In the genomic region with DNA sequence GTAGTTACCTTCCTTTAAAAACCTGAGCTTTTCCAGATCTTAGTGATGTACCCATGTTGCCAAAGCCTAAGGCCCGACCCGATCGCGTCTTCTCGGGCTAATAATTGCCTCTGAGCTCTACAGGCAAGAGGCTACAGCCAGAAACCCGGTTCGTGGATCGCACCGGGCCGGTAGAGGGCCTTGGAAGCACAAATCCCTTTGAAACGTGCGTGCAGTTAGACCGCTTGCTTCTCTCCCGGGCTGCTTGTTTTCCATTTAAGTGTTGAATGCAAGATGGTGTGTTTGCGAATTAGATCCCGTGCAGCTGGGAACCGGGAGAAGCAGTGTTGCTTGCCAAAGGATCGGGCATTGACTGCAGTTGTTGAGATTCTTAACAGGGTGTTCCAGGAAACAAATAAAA, we compare ENCODE assay signal across 8 mouse cellular contexts. TPM values are rescaled to one million over a fixed set of nuclear protein-coding genes. Genes with fewer than 3 reads are reported as not detected.
DNase-seq lines count a peak whose midpoint lies in the region; ATAC-seq and TF ChIP-seq lines count a peak whose summit lies in the region.

No protein-coding gene starts in this region.

- peak overlapping the region; percentile 44 for H3K9ac ChIP-seq in embryonic facial prominence, embryonic 13.5 days
- H3K9ac ChIP-seq in kidney, embryonic 14.5 days (ENCODE audit: low read depth, low read length): peak overlapping the region; percentile 53
- peak overlapping the region; percentile 34 for H3K9ac ChIP-seq in midbrain, postnatal 0 days (replicated peaks; ENCODE audit: low read length, poor library complexity, severe bottlenecking)
- H3K9ac ChIP-seq in stomach, embryonic 15.5 days: peak overlapping the region; percentile 2; the same call in 1 of the 2 replicates

- H3K4me2 ChIP-seq in embryonic facial prominence, embryonic 13.5 days: peak overlapping the region; percentile 94
- H3K4me2 ChIP-seq in kidney, embryonic 14.5 days (replicated peaks; ENCODE audit: low read depth, low read length): peak overlapping the region; percentile 72
- H3K4me2 ChIP-seq in midbrain, postnatal 0 days (ENCODE audit: low read depth, low read length, poor library complexity, severe bottlenecking): peak overlapping the region; percentile 99
- peak overlapping the region; percentile 67 for H3K4me2 ChIP-seq in stomach, embryonic 15.5 days

- H3K36me3 ChIP-seq in embryonic facial prominence, embryonic 13.5 days: no peaks in the 10 kb centered on the region
- no peaks in the 10 kb centered on the region for H3K36me3 ChIP-seq in heart, embryonic 10.5 days
- peaks cover 5% of the 10 kb centered on the region; the same call in 1 of the 2 replicates for H3K36me3 ChIP-seq in kidney, embryonic 14.5 days (ENCODE audit: control insufficient read depth, insufficient read depth, low read length)
- H3K36me3 ChIP-seq in midbrain, postnatal 0 days (ENCODE audit: insufficient read depth, low read length): no peaks in the 10 kb centered on the region
- no peaks in the 10 kb centered on the region for H3K36me3 ChIP-seq in stomach, embryonic 15.5 days

- H3K27me3 ChIP-seq in embryonic facial prominence, embryonic 13.5 days: peaks cover 17% of the 10 kb centered on the region
- 0 out of 2 replicates have a peak, but pooled peaks cover 3% of the 10 kb centered on the region for H3K27me3 ChIP-seq in heart, embryonic 10.5 days (ENCODE audit: insufficient read depth, poor library complexity, severe bottlenecking)
- no peaks in the 10 kb centered on the region for H3K27me3 ChIP-seq in kidney, embryonic 14.5 days (ENCODE audit: control insufficient read depth, insufficient read depth, low read length)
- H3K27me3 ChIP-seq in midbrain, postnatal 0 days (ENCODE audit: insufficient read depth, low read length): peaks cover 23% of the 10 kb centered on the region
- no peaks in the 10 kb centered on the region for H3K27me3 ChIP-seq in stomach, embryonic 15.5 days (replicated peaks)

- ATAC-seq in embryonic facial prominence, embryonic 13.5 days (ENCODE audit: insufficient number of reproducible peaks, insufficient read depth, low FRiP score, low TSS enrichment, low read depth): no peak
- ATAC-seq in kidney, embryonic 14.5 days (ENCODE audit: low FRiP score, low TSS enrichment): no peak
- peak; percentile 10; the same call in 1 of the 2 replicates for ATAC-seq in midbrain, postnatal 0 days (ENCODE audit: low FRiP score)
- no peak for ATAC-seq in stomach, embryonic 15.5 days (ENCODE audit: insufficient read depth, low FRiP score, low read depth)

- DNase-seq in urinary bladder, adult 2 months (ENCODE audit: low spot score): peak; percentile 34
- no peak for DNase-seq in urinary bladder, postnatal 10 days (ENCODE audit: low spot score)
- DNase-seq in heart, embryonic 10.5 days (ENCODE audit: low spot score): peak; percentile 84
- DNase-seq in liver: peak; percentile 50
- peak; percentile 83 for DNase-seq in midbrain, postnatal 0 days (ENCODE audit: low spot score)

- peak overlapping the region; percentile 87 for H3K27ac ChIP-seq in embryonic facial prominence, embryonic 13.5 days
- peak overlapping the region; percentile 92 for H3K27ac ChIP-seq in heart, embryonic 10.5 days
- peak overlapping the region; percentile 90 for H3K27ac ChIP-seq in kidney, embryonic 14.5 days (ENCODE audit: low read depth, low read length)
- peak overlapping the region; percentile 75 for H3K27ac ChIP-seq in midbrain, postnatal 0 days (ENCODE audit: low read depth, low read length)
- peak overlapping the region; percentile 83 for H3K27ac ChIP-seq in stomach, embryonic 15.5 days

- H3K4me3 ChIP-seq in embryonic facial prominence, embryonic 13.5 days: peak overlapping the region; percentile 79
- H3K4me3 ChIP-seq in heart, embryonic 10.5 days: peak overlapping the region; percentile 92
- peak overlapping the region; percentile 43 for H3K4me3 ChIP-seq in kidney, embryonic 14.5 days (ENCODE audit: low read length)
- peak overlapping the region; percentile 88 for H3K4me3 ChIP-seq in midbrain, postnatal 0 days (ENCODE audit: low read depth, low read length)
- H3K4me3 ChIP-seq in stomach, embryonic 15.5 days (replicated peaks): peak overlapping the region; percentile 46

- no peaks in the 10 kb centered on the region for H3K9me3 ChIP-seq in embryonic facial prominence, embryonic 13.5 days
- no peaks in the 10 kb centered on the region for H3K9me3 ChIP-seq in heart, embryonic 10.5 days
- H3K9me3 ChIP-seq in kidney, embryonic 14.5 days (ENCODE audit: control insufficient read depth, low read length): no peaks in the 10 kb centered on the region
- H3K9me3 ChIP-seq in midbrain, postnatal 0 days (ENCODE audit: low read length): no peaks in the 10 kb centered on the region
- no peaks in the 10 kb centered on the region for H3K9me3 ChIP-seq in stomach, embryonic 15.5 days

- under 1% methylated on average over 18 of the region's 18 CpGs for WGBS in embryonic facial prominence, embryonic 13.5 days
- under 1% methylated on average over 18 of the region's 18 CpGs for WGBS in heart, embryonic 10.5 days
- WGBS in kidney, embryonic 14.5 days: under 1% methylated on average over 18 of the region's 18 CpGs
- WGBS in midbrain, postnatal 0 days: under 1% methylated on average over 18 of the region's 18 CpGs
- WGBS in stomach, embryonic 15.5 days: under 1% methylated on average over 18 of the region's 18 CpGs

- TF ChIP-seq CTCF in midbrain, postnatal 0 days (IDR thresholded peaks at IDR 0.05): peak; percentile 59

- H3K4me1 ChIP-seq in embryonic facial prominence, embryonic 13.5 days: peaks cover 32% of the 10 kb centered on the region
- peaks cover 46% of the 10 kb centered on the region for H3K4me1 ChIP-seq in heart, embryonic 10.5 days
- H3K4me1 ChIP-seq in kidney, embryonic 14.5 days (ENCODE audit: control insufficient read depth, insufficient read depth, low read length): peaks cover 4% of the 10 kb centered on the region; the same call in 1 of the 2 replicates
- no peaks in the 10 kb centered on the region for H3K4me1 ChIP-seq in midbrain, postnatal 0 days (ENCODE audit: insufficient read depth, low read length)
- peaks cover 13% of the 10 kb centered on the region for H3K4me1 ChIP-seq in stomach, embryonic 15.5 days

RNA-seq across cellular contexts. Expression of a gene that starts 0.8 kb away (rescaled TPM):
- polyA plus RNA-seq in urinary bladder, adult 2 months (2012; rRNA removed): 14.8 and 15.9 TPM in 2 replicates
- polyA plus RNA-seq in embryonic facial prominence, embryonic 13.5 days (2015; fragmentation: Nextera tagmentation; extraction: Ambion mirVana): 30.2 and 31.1 TPM in 2 replicates
- 30.7 and 35.1 TPM in 2 replicates for polyA plus RNA-seq in heart, embryonic 10.5 days (2016; fragmentation: Nextera tagmentation; extraction: Ambion mirVana)
- 43.0 and 68.0 TPM in 2 replicates for polyA plus RNA-seq in kidney, embryonic 14.5 days (2014; fragmentation: Nextera tagmentation; extraction: Ambion mirVana)
- total RNA-seq in midbrain, postnatal 0 days (2014; rRNA removed): 25.9 and 38.2 TPM in 2 replicates
- 17.9 and 20.7 TPM in 2 replicates for polyA plus RNA-seq in midbrain, postnatal 0 days (2015; fragmentation: Nextera tagmentation; extraction: Ambion mirVana)
- 14.0 and 16.1 TPM in 2 replicates for polyA plus RNA-seq in stomach, embryonic 15.5 days (2015; fragmentation: Nextera tagmentation; extraction: Ambion mirVana)

Comparison
In these comparisons a context has a peak if more than half of its experiments do, and no peak if none do; other contexts are left out.
1. H3K9ac ChIP-seq: peak in every context shown above with its lines; median percentile 53 in kidney, embryonic 14.5 days; 44 in embryonic facial prominence, embryonic 13.5 days; 34 in midbrain, postnatal 0 days; 2 in stomach, embryonic 15.5 days.